Mouse (Mus musculus): Measurements from ENCODE around the gene Cnn2.
A peak's percentile ranks its signal among the peaks of the same experiment; 100 is the strongest.
"Not testable (repeated sequence)": the region's sequence is repeated elsewhere in the genome, so short reads cannot be mapped to it uniquely, and the experiment has no call there.

Gene Cnn2

GRCm38 (mm10) chr10:80020191-80020590 is 31.8 kb downstream of the Cnn2 start:
- no peak for DNase-seq

GRCm38 (mm10) chr10:80020603-80021319 is 32.4 kb downstream of the Cnn2 start:
- no peak for DNase-seq

GRCm38 (mm10) chr10:80021320-80021641 is 32.9 kb downstream of the Cnn2 start:
- DNase-seq, result no peak

- DNase-seq, result no peak
Measured at GRCm38 (mm10) chr10:80022164-80022563, 33.8 kb downstream of the Cnn2 start.

- DNase-seq, result no peak
Measured at GRCm38 (mm10) chr10:80022806-80023205, 34.4 kb downstream of the Cnn2 start.

- DNase-seq, result no peak
Measured at GRCm38 (mm10) chr10:80023758-80024157, 35.4 kb downstream of the Cnn2 start.

- no peak for DNase-seq
Measured at GRCm38 (mm10) chr10:80024229-80025043, 36.1 kb downstream of the Cnn2 start.

- no peak for DNase-seq
Measured at GRCm38 (mm10) chr10:80025044-80025347, 36.6 kb downstream of the Cnn2 start.

GRCm38 (mm10) chr10:80025463-80025862 is 37.1 kb downstream of the Cnn2 start:
- no peak for DNase-seq

- no peak for DNase-seq
Measured at GRCm38 (mm10) chr10:80025889-80026288, 37.5 kb downstream of the Cnn2 start.

GRCm38 (mm10) chr10:80027681-80028520 is 39.5 kb downstream of the Cnn2 start:
- no peak for DNase-seq

GRCm38 (mm10) chr10:80028521-80028846 is 40.1 kb downstream of the Cnn2 start:
- DNase-seq, result no peak

- DNase-seq, result no peak
Measured at GRCm38 (mm10) chr10:80030191-80030590, 41.8 kb downstream of the Cnn2 start.

- DNase-seq, result no peak
Measured at GRCm38 (mm10) chr10:80030736-80031135, 42.4 kb downstream of the Cnn2 start.

GRCm38 (mm10) chr10:80032799-80033480 is 44.6 kb downstream of the Cnn2 start:
- no peak for DNase-seq

GRCm38 (mm10) chr10:80033511-80034391 is 45.4 kb downstream of the Cnn2 start:
- DNase-seq, result no peak

GRCm38 (mm10) chr10:80035148-80035547 is 46.8 kb downstream of the Cnn2 start:
- DNase-seq, result no peak

GRCm38 (mm10) chr10:80035686-80036085 is 47.3 kb downstream of the Cnn2 start:
- DNase-seq, result no peak

- DNase-seq, result no peak
Measured at GRCm38 (mm10) chr10:80036832-80037231, 48.4 kb downstream of the Cnn2 start.

GRCm38 (mm10) chr10:80039559-80039979 is 51.2 kb downstream of the Cnn2 start, which contains the start of gene Polr2e:
Polr2e (minus strand) TSS chr10:80039795.
- peak; percentile 99 for DNase-seq

- DNase-seq, result not testable (repeated sequence)
Measured at GRCm38 (mm10) chr10:80041409-80042060, 53.2 kb downstream of the Cnn2 start.
